Mouse (Mus musculus) heart, postnatal 10 days (tissue): ENCODE data around the gene Alpk3. TPM values are rescaled to one million over a fixed set of nuclear protein-coding genes. Genes with fewer than 3 reads are reported as not detected.
"Not testable (repeated sequence)": the region's sequence is repeated elsewhere in the genome, so short reads cannot be mapped to it uniquely, and the experiment has no call there.

Experiments used
- DNase-seq, 2 experiments: peaks; one replicate each; pipeline ENCODE4 v3.0.0; 2021
- intact Hi-C: fragments of 180-260 bp; cut with DNase I; formaldehyde crosslinking; loops from one replicate; pipeline ENCODE4 v1.15.1; 2025
- total RNA-seq, 2 experiments: library from RNA; stranded (reverse); gene quantifications; 2 replicates each; pipeline ENCODE4 v1.2.3; 2021

Gene Alpk3
- total RNA-seq, 2 experiments from 2014 or later, result 85.0 to 90.5 TPM

DNA sequence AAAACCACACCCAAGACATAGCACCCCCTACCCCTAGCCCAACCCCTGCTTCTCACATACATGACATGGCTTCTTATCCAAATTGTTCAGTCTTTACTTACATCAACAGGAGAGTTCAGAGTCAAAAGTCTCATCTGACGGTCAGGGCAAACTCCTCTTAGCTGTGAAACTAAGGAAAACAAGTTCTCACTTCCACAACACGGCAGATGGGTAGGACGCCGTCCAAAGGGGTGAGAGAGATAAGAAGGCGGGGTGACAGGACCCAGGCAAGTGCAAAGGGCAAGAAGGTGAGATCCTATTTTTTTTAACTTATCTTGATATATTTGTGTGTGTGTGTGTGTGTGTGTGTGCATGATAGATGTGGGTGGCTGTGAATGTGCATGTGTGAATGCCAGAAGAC is 66.2 kb downstream of the Alpk3 start:
- intact Hi-C loops, result no loop called here
- DNase-seq, result no peak

DNA sequence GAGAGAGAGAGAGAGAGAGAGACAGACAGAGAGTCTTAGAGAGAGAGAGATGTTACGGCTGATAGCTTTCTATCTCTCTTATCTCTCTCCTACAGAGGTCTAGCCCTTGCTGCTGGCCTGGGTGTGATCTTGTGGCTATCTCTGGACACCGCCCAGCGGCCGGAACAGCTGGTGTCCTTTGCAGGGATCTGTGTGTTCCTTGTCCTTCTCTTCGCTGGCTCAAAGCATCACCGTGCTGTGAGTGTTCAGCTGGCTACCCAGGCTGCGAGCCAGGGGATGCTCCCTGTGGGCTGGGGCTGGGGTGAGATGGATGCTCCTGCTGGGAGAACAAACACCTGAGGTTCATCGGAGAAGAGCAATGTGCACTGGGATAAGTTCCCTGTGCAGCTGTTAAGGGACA is 67.4 kb downstream of the Alpk3 start:
- intact Hi-C loops, result no loop called here
- DNase-seq, result peak; percentile 59 to 60

- intact Hi-C loops, result no loop called here
- no peak for DNase-seq
Measured at GRCm38 (mm10) chr7:81125215-81126175, 68.1 kb downstream of the Alpk3 start.

GRCm38 (mm10) chr7:81131864-81132263 is 74.5 kb downstream of the Alpk3 start:
- peak; percentile 59 to 63 for DNase-seq
- intact Hi-C loops, result no loop called here

- peak; percentile 74 to 80 for DNase-seq
- intact Hi-C loops, result no loop called here
Measured at GRCm38 (mm10) chr7:81132851-81133279, 75.5 kb downstream of the Alpk3 start.

DNA sequence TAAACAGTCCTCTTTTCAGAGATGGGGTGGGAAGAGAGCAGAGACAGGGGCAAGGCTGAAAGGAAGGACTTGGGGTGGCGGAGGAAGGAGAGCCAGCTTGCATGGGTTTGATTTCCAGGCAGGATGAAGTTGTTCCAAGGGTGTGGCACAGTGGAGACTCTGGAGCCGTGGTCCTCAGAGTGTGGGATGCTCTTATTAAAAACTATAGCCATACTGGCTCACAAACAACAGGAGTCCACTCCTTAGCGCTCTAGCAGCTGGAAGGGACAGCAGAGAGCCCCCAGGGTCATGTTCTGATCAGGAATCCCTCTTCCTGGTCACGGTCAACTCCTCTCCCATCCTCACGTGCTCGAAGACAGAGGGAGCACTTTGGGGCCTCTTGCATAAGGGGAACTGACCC is 76.0 kb downstream of the Alpk3 start:
- intact Hi-C loops, result no loop called here
- peak in 1 of 2 experiments; percentile 55 for DNase-seq

GRCm38 (mm10) chr7:81133941-81134340 is 76.5 kb downstream of the Alpk3 start:
- no peak for DNase-seq
- intact Hi-C loops, result no loop called here

DNA sequence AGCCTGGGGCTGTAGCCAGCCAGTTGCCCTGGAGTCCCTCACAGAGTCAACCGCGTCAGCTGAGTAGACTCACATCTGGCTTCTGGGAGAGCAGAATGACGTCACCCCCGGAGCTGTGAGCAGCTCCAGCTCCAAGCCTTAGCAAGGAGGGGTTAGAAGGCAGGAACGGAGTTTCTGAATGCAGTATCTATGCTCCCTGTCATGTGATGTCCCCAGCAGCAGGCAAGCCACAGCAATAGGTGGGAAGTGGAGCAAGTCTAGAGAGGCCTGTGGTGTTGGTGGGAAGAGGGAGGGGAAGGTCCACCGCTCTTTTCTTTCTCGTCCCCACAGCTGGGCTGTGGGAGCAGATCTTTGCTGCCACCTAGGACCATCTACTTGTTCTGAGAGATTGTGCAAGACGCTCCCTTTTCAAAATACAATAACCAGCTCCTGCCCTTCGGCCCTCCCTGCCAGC is 77.2 kb downstream of the Alpk3 start:
- intact Hi-C loops, result no loop called here
- peak; percentile 86 to 87 for DNase-seq

- intact Hi-C loops, result no loop called here
- no peak for DNase-seq
Measured at GRCm38 (mm10) chr7:81137292-81137691, 79.9 kb downstream of the Alpk3 start.

DNA sequence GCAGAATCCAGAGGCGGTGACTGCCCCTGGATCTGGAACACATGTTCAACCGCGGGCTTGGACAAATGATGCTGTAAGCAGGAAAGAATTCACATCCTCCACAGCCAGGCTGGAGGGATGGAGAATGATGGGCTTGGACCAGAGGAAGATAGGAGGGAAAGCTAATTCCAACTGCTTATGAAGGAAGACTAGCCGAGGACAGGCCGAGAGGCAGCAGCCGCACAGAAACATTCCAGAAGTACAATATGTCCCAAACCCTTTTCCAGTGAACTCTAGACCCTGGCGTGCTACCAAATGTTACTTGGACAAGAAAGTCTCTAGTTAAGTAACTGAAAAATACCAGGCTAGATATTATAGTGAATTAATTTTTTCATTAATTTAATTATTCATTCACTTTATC is 81.7 kb downstream of the Alpk3 start:
- peak; percentile 72 to 79 for DNase-seq
- intact Hi-C loops, result no loop called here

DNA sequence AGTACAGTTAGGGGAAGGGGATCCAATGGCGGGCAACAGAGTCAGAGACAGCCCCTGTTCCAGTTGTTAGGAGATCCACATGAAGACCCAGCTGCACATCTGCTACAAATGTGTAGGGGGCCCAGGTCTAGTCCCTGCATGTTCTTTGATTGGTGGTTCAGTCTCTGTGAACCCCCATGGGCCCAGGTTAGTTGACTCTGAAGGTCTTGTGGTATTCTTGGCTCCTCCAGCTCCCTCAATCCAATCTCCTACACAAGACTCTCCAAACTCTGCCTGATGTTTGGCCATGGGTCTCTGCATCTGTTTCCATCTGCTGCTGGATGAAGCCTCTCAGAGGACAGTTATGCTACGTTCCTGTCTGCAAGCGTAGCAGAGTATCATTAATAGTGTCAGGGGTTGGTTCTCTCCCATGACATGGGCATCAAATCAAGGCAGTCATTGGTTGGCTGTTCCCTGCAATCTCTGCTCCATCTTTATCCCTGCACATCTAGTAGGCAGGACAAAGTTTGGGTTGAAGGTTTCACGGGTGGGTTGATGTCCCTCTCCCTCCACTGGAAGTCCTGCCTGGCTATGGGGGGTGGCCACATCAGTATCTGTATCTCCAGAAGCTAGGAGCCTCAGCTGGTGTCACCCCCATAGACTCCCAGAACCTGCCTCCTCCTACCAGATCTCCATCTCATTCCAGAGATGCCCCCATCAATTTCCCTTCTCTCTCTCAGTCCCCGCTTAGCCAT is 82.4 kb downstream of the Alpk3 start:
- peak in 1 of 2 experiments; percentile 25 for DNase-seq
- intact Hi-C loops, result no loop called here

DNA sequence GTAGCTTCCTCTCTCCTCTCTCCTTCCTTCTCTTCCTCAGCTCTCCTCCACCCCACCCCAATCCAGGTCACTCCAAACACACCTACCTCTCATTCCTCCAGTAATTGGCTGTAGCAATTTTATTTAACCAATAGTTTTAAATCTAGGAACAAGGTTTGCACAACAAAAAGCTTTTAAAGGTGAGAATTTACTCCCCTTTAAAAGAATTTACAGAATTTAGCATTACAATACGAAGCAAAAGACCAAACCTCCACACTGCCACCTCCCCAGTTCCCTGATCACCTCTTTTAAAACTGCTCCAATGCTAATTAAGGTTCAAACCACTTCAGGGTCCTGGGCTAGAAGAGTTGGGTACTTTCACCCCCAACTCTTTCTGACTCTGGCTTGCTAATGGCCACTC is 84.1 kb downstream of the Alpk3 start:
- intact Hi-C loops, result no loop called here

DNA sequence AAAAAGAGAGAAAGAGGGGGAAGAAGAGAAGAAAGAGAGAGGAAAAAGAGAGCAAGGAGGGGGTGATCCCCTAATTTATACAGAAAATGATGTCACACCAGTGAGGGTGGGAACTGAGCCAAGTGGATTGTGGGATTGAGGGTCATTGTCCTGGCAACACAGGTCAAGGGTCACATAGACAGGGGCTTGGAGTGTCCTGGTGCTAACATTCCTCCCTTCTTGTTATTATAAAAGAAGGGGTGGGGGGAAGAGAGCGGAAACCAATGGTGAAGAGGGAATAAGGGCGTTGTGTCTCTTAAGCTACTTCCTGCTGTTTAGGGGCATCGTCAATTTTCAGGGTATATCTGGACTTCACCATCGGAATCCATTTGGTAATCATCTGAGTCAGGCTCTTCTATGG is 85.7 kb downstream of the Alpk3 start:
- DNase-seq, intact Hi-C loops: not testable (repeated sequence)

More for the DNA sequence above, 84.1 kb downstream of the Alpk3 start:
- no peak for DNase-seq

DNA sequence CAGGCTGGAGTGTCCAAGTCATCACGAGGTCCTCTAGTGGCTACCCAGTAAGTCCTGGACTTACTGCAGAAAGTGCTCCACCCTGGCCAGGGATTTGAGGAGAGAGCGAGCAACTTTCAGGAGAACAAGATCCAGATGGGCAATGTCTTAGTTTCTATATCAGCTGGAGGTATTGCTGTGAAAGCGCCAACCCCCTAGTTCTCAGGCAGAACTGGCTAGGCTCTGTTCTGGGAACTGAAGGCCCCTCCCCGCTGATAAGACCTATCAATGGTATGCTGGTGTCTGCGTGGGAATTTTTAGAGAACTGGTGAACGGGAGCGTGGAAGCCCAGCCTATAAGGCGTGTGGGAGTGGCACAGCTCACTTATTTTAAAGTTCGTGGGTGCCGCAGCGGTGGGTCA is 92.4 kb downstream of the Alpk3 start:
- intact Hi-C loops, result loop anchor here (5.0 to 10.0 kb wide), 2 partner anchors 77 to 415 kb away; no protein-coding TSS in a partner anchor
- DNase-seq, result peak; percentile 45 to 55

- no peak for DNase-seq
- intact Hi-C loops, result loop anchor here (5.0 to 10.0 kb wide), 2 partner anchors 79 to 416 kb away; no protein-coding TSS in a partner anchor
Measured at GRCm38 (mm10) chr7:81151216-81151615, 93.8 kb downstream of the Alpk3 start.

GRCm38 (mm10) chr7:81152306-81152705 is 94.9 kb downstream of the Alpk3 start:
- intact Hi-C loops, result loop anchor here (2.0 to 10.0 kb wide), 3 partner anchors 34 to 418 kb away; no protein-coding TSS in a partner anchor
- no peak for DNase-seq

DNA sequence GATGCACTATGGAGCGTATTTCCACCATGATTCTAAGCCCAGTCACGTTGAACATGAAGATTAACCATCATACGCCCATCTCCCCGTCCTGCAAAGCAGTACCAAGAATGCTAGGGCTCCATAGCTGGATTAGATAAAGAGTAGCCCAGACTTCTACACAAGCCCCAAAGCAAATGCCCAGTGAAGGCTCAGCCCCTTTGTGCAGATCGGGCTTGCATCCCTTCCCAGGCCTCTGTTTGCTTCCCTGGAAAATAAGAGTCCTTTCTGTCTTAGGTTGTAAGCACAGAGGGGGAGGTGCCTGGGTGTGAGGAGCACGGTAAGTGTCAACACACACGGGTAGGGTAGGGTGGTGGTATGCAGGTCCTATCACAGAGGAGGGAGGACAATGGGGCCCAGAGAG is 95.4 kb downstream of the Alpk3 start:
- no peak for DNase-seq
- intact Hi-C loops, result loop anchor here (2.0 to 10.0 kb wide), 3 partner anchors 34 to 418 kb away; no protein-coding TSS in a partner anchor

DNA sequence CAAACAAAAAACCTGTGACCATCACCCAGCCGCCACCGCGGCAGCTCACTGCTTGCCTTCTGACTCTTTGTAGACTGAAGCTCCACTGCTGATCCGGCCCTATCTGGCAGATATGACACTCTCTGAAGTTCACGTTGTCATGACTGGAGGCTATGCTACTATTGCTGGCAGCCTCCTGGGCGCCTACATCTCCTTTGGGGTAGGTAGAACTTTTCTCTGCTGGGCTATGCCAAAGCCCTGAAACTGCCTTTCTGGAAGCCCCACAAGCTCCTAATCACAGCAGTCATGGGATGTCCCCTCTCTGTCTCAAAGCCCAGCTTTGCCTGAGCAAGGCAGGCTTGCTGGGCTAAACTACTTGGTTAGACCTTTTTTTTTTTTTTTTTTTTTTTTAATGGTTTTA is 95.9 kb downstream of the Alpk3 start:
- intact Hi-C loops, result loop anchor here (2.0 to 10.0 kb wide), 3 partner anchors 35 to 419 kb away; no protein-coding TSS in a partner anchor
- DNase-seq, result no peak

DNA sequence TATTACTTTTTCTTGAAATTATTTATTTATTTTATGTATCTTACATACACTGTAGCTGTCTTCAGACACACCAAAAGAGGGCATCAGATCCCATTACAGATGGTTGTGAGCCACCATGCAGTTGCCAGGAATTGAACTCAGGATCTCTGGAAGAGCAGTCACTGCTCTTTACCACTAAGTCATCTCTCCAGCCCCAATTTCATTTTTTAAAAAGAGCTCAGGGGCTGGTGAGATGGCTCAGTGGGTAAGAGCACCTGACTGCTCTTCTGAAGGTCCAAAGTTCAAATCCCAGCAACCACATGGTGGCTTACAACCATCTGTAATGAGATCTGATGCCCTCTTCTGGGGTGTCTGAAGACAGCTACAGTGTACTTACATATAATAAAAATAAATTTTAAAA is 96.8 kb downstream of the Alpk3 start:
- not testable (repeated sequence) for DNase-seq
- intact Hi-C loops, result loop anchor here (5.0 to 10.0 kb wide), 2 partner anchors 82 to 419 kb away; no protein-coding TSS in a partner anchor

- intact Hi-C loops, result loop anchor here (1.0 to 10.0 kb wide), 4 partner anchors 83 to 420 kb away; no protein-coding TSS in a partner anchor
- DNase-seq, result peak; percentile 71 to 75
Measured at GRCm38 (mm10) chr7:81154960-81155359, 97.6 kb downstream of the Alpk3 start.
